Mouse (Mus musculus) layer of hippocampus, adult 18-20 months (tissue): ENCODE measurements around the gene Apoa1. TPM values are rescaled to one million over a fixed set of nuclear protein-coding genes. Genes with fewer than 3 reads are reported as not detected.

ENCODE experiments used
- DNase-seq, 2 experiments: peaks; one replicate each; pipeline ENCODE4 v3.0.0; 2022; ENCODE audit warnings: low spot score in 2 of 2
- total RNA-seq, 2 experiments: library from RNA; stranded (reverse); gene quantifications; 2 replicates each; pipeline ENCODE4 v1.2.3; 2021

Apoa1 gene
- total RNA-seq, 2 experiments from 2014 or later = 0.32 to 1.1 TPM

- peak; percentile 60 to 85 for DNase-seq
Measured at GRCm38 (mm10) chr9:46215338-46216322, 12.8 kb upstream of the Apoa1 start.

- DNase-seq = no peak
Measured at GRCm38 (mm10) chr9:46216744-46217470, 11.5 kb upstream of the Apoa1 start.

GRCm38 (mm10) chr9:46218176-46218575 lies 10.2 kb upstream of the Apoa1 start:
- DNase-seq = no peak

DNA sequence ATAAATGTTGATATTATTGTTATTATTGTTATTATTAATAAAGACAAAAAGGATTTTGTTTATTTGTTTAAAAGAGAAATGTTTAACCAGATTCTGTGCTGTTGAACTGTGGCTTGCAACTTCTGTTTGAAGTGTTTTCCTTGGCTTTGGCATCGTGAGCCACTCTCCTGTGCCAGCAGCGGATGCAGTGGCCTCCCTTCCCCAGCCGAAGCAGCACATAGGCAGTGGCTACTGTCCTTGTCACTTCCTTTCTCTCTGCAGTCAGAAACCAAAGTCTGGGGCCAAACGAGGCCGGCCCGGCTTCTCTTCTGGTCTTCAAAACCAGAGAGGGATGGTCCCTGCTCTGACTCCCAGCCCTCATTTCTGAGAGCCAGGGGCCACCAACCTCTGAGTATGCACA lies 5.3 kb upstream of the Apoa1 start:
- DNase-seq = no peak

- DNase-seq = no peak
Measured at GRCm38 (mm10) chr9:46224101-46224500, 4.3 kb upstream of the Apoa1 start.

GRCm38 (mm10) chr9:46224945-46225660 lies 3.3 kb upstream of the Apoa1 start:
- DNase-seq = no peak

GRCm38 (mm10) chr9:46227064-46227614 lies 1.2 kb upstream of the Apoa1 start:
- no peak for DNase-seq

GRCm38 (mm10) chr9:46229573-46230449 lies 1.4 kb downstream of the Apoa1 start:
- peak; percentile 85 to 91 for DNase-seq

GRCm38 (mm10) chr9:46230450-46230975 lies 2.1 kb downstream of the Apoa1 start:
- DNase-seq = no peak

DNA sequence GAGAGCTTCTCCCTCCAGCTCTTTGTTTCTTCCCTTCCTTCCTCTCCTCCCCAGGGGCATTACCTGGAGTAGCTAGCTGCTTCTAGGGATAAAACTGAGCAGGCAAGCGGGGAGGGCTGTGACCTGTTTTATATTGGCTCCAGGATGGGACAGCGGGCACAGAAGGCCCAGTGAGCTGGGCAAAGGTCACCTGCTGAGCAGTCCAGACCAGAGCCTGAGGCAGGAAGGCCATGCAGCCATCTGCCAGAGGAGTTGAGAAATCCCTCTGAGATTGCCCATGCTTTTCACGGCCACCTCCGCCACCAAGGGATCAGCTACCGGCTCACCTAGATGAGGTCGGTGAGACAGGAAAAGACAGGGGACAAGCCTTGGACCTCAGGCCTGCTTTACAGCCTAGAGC lies 6.8 kb downstream of the Apoa1 start:
- no peak for DNase-seq

DNA sequence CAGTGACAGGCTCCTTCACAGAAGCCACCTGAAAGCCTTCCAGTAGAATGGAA lies 7.0 kb downstream of the Apoa1 start, which contains the start of gene Apoc3:
Apoc3 (minus strand) TSS at position 41 of the 53 bp plus-strand sequence.
- DNase-seq = no peak

GRCm38 (mm10) chr9:46235649-46236048 lies 7.3 kb downstream of the Apoa1 start:
- DNase-seq = no peak

DNA sequence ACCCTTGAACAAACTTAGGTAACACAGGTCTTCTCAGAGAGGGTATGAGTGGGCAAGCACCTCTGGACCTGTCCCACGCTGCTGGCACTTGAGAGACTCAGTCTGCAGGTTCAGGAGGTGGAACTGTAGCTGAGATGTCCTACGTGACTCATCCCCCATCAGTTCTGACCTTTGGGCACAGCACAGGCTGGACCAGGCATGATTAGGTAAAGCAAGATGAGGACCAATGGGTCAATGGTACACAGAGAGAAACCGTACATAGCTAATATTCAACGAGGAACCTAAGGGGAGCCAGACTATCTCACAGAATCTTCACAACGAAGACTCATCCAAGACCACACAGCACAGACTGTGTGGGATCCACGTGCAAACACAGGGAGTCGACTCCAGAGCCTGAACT lies 10.5 kb downstream of the Apoa1 start:
- DNase-seq = no peak

DNA sequence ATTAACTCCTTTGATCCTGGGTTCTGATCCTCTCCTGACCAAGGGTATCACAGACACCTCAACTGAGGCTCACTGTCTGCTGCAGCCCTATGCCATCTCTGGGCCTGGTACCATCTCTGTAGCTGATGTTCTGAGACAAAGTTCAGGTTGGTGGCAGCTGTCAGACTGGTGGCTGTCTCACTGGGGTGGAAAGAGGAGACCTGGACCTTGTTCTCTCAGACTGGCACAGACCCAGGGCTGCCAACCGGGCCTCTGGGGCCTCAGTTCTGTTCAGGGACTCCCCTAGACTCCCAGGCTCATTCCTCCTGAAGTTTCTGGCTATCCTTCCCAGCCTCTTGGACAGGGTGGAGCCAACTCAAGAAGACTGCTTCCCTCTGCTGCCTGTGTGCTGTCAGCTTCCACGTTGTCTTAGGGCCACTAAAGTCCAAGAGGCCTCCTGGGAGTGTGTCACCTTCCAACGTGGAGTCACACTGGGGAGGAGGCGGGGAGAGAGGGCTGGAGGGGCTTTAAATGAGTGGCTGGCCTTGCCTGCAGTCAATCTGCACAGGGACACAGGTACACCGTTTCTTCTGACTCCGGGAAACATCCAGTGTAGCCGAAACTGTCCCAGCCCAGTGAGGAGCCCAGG lies 12.3 kb downstream of the Apoa1 start, which contains the start of gene Apoa4:
Apoa4 (plus strand) TSS at position 171 of the 628 bp plus-strand sequence.
- DNase-seq = no peak

DNA sequence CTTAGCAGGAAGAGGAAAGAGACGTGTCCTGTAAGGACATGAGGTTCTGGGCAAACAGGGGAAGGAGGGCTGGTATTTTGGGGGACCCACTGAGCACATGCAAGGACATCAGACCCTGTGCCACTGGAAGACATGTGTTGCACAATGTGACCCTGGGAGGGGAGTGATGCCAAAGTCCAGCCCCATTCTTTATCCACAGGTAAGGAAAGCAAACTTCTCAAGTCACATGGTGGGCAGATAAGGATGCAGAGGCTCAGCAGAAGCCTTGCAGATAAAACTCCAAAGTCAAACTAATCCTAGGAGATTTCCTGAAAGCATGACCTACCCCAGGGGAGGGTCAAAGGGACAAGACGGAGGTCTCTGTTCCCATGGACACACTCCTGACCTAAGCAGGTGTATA lies 13.4 kb downstream of the Apoa1 start:
- DNase-seq = no peak

- no peak for DNase-seq
Measured at GRCm38 (mm10) chr9:46243122-46243521, 14.7 kb downstream of the Apoa1 start.

DNA sequence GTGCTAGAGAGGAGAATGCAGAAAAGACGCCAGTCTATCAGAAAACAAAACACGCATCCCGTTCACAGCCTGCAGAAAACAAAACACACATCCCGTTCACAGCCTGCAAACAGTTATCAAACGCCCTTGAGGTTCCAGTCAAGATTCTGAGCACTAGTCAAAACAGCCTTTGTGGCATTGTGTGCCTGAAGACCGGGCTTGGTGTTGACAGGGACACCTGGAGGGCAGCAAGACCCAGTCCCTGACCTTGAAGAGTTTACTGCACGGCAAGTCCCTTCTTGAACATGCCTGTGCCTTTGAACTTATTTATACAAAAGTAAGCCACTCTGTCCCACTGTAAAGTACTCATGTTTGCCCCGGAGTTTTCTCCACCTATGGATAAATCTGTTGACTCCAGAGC lies 15.2 kb downstream of the Apoa1 start:
- DNase-seq = no peak

GRCm38 (mm10) chr9:46246752-46247324 lies 18.5 kb downstream of the Apoa1 start:
- DNase-seq = peak; percentile 44 to 80

GRCm38 (mm10) chr9:46256177-46256576 lies 27.8 kb downstream of the Apoa1 start:
- no peak for DNase-seq
